Mouse (Mus musculus) heart, embryonic 16.5 days (tissue): Measurements from ENCODE around the gene Ttc7. TPM values are rescaled to one million over a fixed set of nuclear protein-coding genes. Genes with fewer than 3 reads are reported as not detected.

Experiments
- ATAC-seq: fragments of 200-750 bp; cut with Nextera tagmentation; replicated peaks from 2 replicates; pipeline ENCODE4 v1.8.0; 2017; ENCODE audit warnings: moderate number of reproducible peaks; ENCODE audit not compliant: insufficient read depth, low FRiP score; ENCODE audit errors: extremely low read depth
- H3K27ac ChIP-seq: fragments of 300-500 bp; sonication (generic); 2 replicates; pipeline ENCODE4 v1.5.1; 2014; ENCODE audit warnings: mild to moderate bottlenecking, low read length, control low read depth, moderate library complexity
- H3K27me3 ChIP-seq: fragments of 300-500 bp; sonication (generic); 2 replicates; pipeline ENCODE4 v1.6.1; 2014; ENCODE audit warnings: low read length, mixed read lengths; ENCODE audit not compliant: control insufficient read depth, insufficient read depth
- H3K36me3 ChIP-seq: fragments of 300-500 bp; sonication (generic); 2 replicates; pipeline ENCODE4 v1.6.1; 2014; ENCODE audit not compliant: control insufficient read depth, insufficient read depth
- H3K4me1 ChIP-seq: fragments of 300-500 bp; sonication (generic); 2 replicates; pipeline ENCODE4 v1.6.1; 2014; ENCODE audit warnings: low read length, mixed read lengths; ENCODE audit not compliant: control insufficient read depth, insufficient read depth
- H3K4me2 ChIP-seq: fragments of 300-500 bp; sonication (generic); 2 replicates; pipeline ENCODE4 v1.6.1; 2014; ENCODE audit warnings: low read depth, mild to moderate bottlenecking, control low read depth, low read length
- H3K4me3 ChIP-seq: fragments of 300-500 bp; sonication (generic); 2 replicates; pipeline ENCODE4 v1.5.1; 2014; ENCODE audit warnings: mild to moderate bottlenecking, control low read depth, low read length
- H3K9ac ChIP-seq: fragments of 300-500 bp; sonication (generic); 2 replicates; pipeline ENCODE4 v1.6.1; 2014; ENCODE audit warnings: low read length, control low read depth
- H3K9me3 ChIP-seq: fragments of 300-500 bp; sonication (generic); replicated peaks from 2 replicates; pipeline ENCODE4 v1.6.1; 2016; ENCODE audit warnings: low read length; ENCODE audit not compliant: control insufficient read depth
- WGBS: fragments of 180-500 bp; shearing (Covaris S2); extraction: QIAGEN DNeasy Blood & Tissue Kit; methylation state at CpG from one replicate; pipeline ENCODE4 v1.1.7; 2014; 5-methylcytosine and 5-hydroxymethylcytosine counted together
- polyA plus RNA-seq: library from polyadenylated mRNA; unstranded; fragments of >200 nt; fragmentation: Nextera tagmentation; extraction: Ambion mirVana; gene quantifications from 2 replicates; pipeline ENCODE4 v1.2.1, GENCODE M21; 2015

Gene Ttc7
- polyA plus RNA-seq, 1 experiment from 2014 or later: 6.2 TPM

DNA sequence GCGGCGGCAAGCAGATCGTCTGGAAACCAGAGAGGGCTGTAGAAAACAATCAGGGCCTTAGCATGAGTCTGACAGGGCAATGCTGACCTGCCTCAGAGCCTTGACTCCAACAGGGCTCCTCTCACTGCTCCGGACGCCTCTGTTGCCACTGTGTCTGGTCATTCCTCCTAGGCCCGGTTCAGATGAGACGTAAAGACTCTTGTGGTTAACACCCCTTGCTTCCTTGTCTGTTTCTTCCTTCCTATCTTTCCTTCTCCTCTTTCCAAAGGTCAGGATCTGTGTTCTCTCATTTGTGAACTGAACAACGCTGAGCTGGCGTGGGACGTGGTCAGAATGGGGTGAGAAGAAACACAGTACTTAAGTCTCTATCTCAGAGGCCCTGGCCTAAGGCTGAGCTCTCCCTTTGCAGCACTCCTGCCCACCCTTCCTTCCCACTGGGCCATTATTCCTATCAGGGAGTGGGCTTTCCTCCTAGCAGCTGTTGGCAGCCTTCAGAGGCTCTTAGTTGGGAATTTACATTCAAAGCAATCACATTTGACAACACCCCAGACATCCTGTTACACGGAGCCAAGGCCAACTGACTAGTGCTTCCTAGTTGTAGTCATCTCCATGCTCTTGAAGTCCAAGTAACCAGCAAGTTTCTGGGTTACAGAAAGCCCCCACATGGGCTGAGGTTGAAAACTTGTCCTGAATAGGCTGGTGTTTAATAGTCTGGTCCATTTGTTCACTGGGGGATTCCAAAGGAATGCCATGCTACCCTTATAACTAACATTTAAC lies 18.4 kb upstream of the Ttc7 start:
- Histone ChIP-seq H3K4me2 (peak overlapping the region; percentile 74), H3K27me3 (no peaks in the 10 kb centered on the region), H3K4me3 (peak overlapping the region; percentile 73), H3K36me3 (peaks cover 15% of the 10 kb centered on the region), H3K4me1 (peaks cover 13% of the 10 kb centered on the region), H3K9ac (peak overlapping the region; percentile 81), H3K27ac (peak overlapping the region; percentile 39), H3K9me3 (peaks cover 14% of the 10 kb centered on the region)
- ATAC-seq: no peak; the same call in 1 of the 2 replicates
- 78% methylated on average over 11 of the region's 11 CpGs for WGBS

DNA sequence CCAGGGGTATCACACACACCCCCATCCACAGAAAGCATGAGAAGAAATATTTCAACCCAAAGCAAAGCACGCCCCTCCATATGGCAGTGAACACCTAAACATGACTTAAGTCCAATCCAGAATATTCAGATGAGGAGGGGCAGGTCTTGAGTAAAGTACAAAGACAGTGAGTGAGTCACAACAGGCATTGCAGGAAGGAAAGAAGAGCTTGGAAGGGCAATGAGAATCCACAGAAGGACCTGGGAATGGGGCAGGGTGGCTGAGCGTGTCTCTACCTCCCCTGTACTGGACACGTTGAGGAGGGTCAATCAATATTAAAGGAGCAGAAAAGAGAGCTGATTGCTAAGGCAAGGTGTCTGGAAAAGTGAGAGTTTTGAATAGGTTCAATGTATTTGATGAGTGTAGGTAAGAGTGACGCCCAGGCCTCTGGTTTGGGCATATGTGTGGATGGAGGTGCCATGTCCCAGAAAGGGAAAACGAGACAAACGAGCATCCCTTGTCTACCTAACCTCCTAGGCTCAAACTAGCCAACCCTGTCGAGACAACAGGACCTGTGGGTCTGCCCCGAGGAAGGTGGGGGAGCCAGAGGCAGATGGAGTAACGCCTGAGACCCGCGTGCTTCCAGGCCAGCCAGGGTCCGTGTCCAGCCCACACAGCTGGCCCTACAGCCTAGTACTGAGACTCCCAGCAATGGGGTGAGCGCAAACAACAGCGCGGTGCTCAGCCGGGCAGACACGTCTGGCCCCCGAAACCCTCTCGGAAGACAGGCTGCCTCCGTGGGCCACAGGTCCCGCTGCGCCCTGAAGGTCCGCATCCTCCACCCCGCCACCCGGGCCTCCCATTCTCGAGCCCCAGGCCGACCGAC lies 17.5 kb upstream of the Ttc7 start:
- 7% methylated on average over 23 of the region's 28 CpGs for WGBS
- peak overlapping the region; percentile 24 for H3K27ac ChIP-seq
- peak overlapping the region; percentile 73 for H3K4me3 ChIP-seq
- peaks cover 13% of the 10 kb centered on the region for H3K4me1 ChIP-seq
- ATAC-seq: peak; percentile 49
- peak overlapping the region; percentile 81 for H3K9ac ChIP-seq
- H3K4me2 ChIP-seq: peak overlapping the region; percentile 74
- peaks cover 14% of the 10 kb centered on the region for H3K9me3 ChIP-seq
- peaks cover 10% of the 10 kb centered on the region for H3K36me3 ChIP-seq
- H3K27me3 ChIP-seq: no peaks in the 10 kb centered on the region

DNA sequence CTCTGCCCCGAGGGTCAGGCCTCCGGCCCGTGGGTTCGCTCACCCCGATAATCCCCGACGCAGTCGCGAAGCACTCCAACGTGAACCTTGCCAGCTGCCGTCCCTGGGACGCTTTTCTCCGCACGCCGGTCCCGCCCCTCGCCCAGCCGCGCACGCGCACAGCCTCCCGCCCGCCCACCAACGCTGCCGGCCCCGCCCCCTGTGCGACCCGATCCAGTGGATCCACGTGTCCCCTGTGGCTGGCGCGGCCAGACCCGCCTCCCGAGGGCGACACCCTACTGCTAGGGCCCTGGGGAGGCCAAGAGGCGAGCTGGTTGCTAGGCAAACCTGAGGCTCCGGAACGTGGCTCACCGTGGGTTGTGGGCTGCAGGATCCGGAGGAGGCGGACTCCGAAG lies 16.9 kb upstream of the Ttc7 start, which contains the start of gene Mcfd2:
Gene Mcfd2, minus strand, starts transcription at position 144 of the 395 bp plus-strand sequence.
- H3K9ac ChIP-seq: peak within 1 kb of the TSS; percentile 81
- peaks cover 3% of the 10 kb centered on the region; the same call in 1 of the 2 replicates for H3K36me3 ChIP-seq
- H3K4me1 ChIP-seq: peaks cover 13% of the 10 kb centered on the region
- H3K4me3 ChIP-seq: peak within 1 kb of the TSS; percentile 73
- WGBS: under 1% methylated on average over 40 of the region's 41 CpGs
- peaks cover 8% of the 10 kb centered on the region; the same call in 1 of the 2 replicates for H3K9me3 ChIP-seq
- peak within 1 kb of the TSS; percentile 64 for H3K27ac ChIP-seq
- no peaks in the 10 kb centered on the region for H3K27me3 ChIP-seq
- peak; percentile 96 for ATAC-seq
- peak within 1 kb of the TSS; percentile 74 for H3K4me2 ChIP-seq

DNA sequence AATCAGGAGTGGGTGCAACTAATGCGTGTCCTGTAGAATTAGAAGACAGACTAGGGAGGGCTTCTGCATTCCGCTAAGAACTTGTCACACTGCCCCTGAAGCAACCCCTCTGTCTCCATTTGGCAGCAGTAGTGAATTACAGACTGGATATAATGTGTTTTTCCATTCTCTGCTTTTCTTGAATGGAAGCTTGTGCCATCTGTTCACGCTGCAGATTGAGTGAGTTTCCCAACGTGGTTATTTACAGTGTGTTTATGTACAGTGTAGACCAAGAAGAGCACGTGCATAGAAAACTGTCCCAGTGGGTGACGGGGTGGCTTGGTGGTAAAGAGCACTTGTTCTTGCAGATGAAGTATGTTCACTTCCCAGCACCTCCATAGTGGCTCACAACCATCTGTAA lies 13.2 kb upstream of the Ttc7 start:
- ATAC-seq: no peak
- WGBS: 67% methylated on average over 6 of the region's 6 CpGs

DNA sequence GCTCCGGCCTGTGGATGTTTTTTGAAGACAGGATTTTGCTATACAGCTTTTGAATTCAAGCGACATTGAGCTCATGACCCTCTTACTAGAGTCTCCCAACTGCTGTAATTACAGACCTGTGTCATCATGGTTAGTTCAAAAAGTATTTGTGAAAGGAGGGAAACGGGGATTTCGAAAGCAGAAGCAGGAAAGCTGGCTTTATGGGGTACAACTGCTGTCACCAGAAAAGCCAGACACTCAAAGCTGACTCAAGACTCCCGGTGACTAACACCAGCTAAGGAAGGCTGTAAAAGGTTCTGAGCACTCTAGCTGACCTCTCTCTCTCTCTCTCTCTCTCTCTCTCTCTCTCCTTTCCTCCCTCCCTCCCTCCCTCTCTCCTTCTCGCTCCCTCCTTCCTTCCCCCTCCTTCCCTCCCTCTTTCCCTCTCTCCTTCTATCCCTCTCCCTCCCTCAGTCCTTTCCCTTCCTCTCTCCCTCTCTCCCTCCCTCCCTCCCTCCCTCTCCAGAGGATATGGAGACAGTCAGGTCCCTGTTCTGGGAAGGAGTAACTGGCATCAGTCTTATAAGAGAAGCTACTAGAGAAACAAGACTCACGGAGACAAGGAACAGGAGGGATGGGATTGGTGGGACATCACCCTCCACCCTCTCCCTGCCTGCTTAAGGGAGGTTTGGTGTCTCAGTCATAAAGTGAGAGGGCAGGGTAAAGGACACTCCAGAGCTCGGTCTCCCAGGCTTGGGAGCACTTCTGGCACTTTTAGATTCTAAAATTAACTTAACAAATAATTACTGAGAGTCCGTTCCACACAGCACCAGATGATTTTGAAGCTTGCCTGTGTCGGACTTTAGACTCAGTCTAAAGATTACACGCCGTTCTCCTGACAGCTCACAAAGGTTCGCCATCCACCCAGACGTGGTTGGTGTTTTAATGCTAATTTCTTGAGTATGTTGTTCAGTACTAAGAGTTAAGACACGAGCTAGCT lies 7.0 kb upstream of the Ttc7 start:
- Histone ChIP-seq H3K9me3 (0 out of 2 replicates have a peak, but pooled peaks cover 4% of the 10 kb centered on the region), H3K4me1 (no peaks in the 10 kb centered on the region), H3K27me3 (no peaks in the 10 kb centered on the region), H3K36me3 (no peaks in the 10 kb centered on the region), H3K4me3 (no peak overlapping the region), H3K9ac (no peak overlapping the region), H3K27ac (no peak overlapping the region), H3K4me2 (no peak overlapping the region)
- no peak for ATAC-seq
- 53% methylated on average over 15 of the region's 15 CpGs for WGBS

More for the DNA sequence above, 13.2 kb upstream of the Ttc7 start:
- Histone ChIP-seq H3K4me1 (peaks cover 8% of the 10 kb centered on the region), H3K4me2 (no peak overlapping the region), H3K27me3 (no peaks in the 10 kb centered on the region), H3K9me3 (0 out of 2 replicates have a peak, but pooled peaks cover 4% of the 10 kb centered on the region), H3K9ac (no peak overlapping the region), H3K4me3 (no peak overlapping the region), H3K27ac (no peak overlapping the region), H3K36me3 (no peaks in the 10 kb centered on the region)

DNA sequence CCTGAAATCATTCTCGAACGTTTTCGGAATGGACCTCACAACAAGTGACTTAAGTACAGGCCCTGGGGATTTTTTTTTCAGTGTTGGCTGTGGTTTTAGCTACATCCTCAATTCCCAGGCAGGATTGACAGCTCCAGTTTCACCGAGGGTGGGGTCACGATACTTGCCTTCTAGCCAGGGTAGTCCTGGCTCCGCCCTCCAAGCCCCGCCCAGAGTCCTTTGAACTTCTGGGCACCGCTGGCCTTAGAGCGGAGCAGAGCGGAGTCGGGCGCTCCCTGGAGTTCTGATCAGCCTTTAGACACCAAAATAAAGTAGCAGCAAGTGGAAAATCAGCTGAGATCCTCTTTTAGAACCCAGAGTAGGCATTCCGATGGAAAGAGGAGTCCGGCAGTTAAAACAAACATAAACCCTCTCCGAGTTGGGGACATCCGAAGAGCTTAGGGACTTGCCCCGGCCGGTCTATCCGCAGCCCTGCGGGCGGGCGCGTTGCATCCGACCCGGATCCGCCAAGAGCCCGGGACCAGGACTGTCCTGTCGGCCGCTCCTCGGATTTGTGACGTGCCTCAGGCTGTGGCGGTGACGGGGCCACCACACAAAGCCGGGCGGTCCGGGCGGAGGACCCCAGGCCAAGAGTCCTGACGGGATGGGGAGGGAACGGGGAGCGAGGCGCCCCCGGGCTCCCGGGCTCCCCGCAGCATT lies 530 bp upstream of the Ttc7 start:
- H3K36me3 ChIP-seq: no peaks in the 10 kb centered on the region
- peak overlapping the region; percentile 79 for H3K9ac ChIP-seq
- peaks cover 11% of the 10 kb centered on the region for H3K27me3 ChIP-seq
- H3K4me2 ChIP-seq: peak overlapping the region; percentile 100
- peak overlapping the region; percentile 64 for H3K4me3 ChIP-seq
- peak overlapping the region; percentile 79 for H3K27ac ChIP-seq
- H3K9me3 ChIP-seq: no peaks in the 10 kb centered on the region
- ATAC-seq: peak; percentile 84
- H3K4me1 ChIP-seq: peaks cover 9% of the 10 kb centered on the region; the same call in 1 of the 2 replicates
- WGBS: under 1% methylated on average over 43 of the region's 44 CpGs

DNA sequence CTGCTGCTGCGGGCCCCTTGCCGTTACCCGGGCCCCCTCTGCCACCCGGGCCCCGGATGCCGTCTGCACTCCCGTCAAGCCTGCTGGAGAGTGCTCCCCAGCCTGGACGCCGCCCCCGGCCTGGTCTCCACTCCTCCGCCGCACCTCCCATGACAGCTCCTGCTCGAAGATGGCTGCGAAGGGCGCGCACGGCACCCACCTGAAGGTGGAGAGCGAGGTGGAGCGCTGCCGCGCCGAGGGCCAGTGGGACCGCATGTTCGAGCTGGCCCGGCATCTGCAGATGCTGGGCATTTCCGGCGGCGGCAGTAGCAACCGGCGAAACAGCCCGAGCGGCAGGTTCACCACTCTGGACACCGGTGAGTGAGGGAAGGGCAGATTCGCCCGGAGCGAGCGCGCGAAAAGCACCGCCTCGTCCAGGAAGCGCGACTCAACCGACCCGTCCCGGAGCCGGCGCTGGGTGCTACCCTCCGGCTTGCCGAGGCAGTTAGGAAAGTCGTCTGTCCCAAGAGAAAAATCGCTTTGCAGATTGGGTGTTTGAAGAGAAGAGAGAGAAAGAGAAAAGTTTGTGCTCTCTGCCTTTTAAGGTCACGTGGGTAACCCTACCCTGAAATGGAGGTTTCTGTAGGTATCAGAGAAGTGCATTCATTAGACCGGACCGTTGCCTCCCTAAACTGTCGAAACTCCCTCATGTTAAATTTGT lies 519 bp downstream of the Ttc7 start:
- Histone ChIP-seq H3K9ac (peak overlapping the region; percentile 78), H3K4me3 (peak overlapping the region; percentile 64), H3K36me3 (no peaks in the 10 kb centered on the region), H3K4me2 (peak overlapping the region; percentile 100), H3K27me3 (peaks cover 14% of the 10 kb centered on the region), H3K9me3 (no peaks in the 10 kb centered on the region), H3K27ac (peak overlapping the region; percentile 55; the same call in 1 of the 2 replicates), H3K4me1 (peaks cover 9% of the 10 kb centered on the region)
- under 1% methylated on average over 56 of the region's 56 CpGs for WGBS
- peak; percentile 10 for ATAC-seq
